Comparison of ENCODE assay signal across 8 mouse cellular contexts in the genomic region with DNA sequence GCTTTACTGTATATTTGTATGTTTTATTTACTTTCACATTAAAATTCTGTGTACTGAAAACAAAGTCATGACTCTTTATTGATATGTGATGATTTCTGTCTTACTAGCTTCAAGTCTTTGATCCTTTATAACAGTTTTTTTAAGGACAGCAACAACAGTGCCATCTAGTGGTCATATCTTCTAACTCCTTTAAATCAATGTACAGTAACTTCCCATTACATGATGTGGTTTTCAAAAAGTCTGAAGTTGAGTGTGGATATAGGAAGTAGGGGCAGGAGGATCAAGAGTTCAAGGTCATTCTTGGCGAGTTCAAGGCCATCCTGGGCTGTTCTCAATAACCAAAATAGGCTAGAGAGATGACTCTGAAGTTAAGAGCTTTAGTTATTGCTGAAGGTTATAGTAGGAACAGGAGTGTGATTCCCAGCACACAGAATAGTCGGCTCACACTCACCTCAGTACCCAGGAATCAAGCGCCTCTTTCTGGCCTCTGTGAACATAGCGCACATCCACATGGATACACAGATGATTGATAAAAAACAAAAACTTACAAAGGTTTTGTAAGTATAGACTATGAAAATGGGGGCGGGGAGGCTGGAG. TPM values are rescaled to one million over a fixed set of nuclear protein-coding genes. Genes with fewer than 3 reads are reported as not detected.
DNase-seq lines count a peak whose midpoint lies in the region; ATAC-seq and TF ChIP-seq lines count a peak whose summit lies in the region.

No protein-coding gene starts in this region.

- no peaks in the 10 kb centered on the region; the same call in 1 of the 2 replicates for H3K4me1 ChIP-seq in kidney, adult 2 months (ENCODE audit: control insufficient read depth, insufficient read depth, low read length)
- no peaks in the 10 kb centered on the region for H3K4me1 ChIP-seq in kidney, embryonic 15.5 days
- H3K4me1 ChIP-seq in forebrain, embryonic 16.5 days (replicated peaks; ENCODE audit: control insufficient read depth, insufficient read depth, low read length) = no peaks in the 10 kb centered on the region

- H3K27ac ChIP-seq in kidney, adult 2 months (ENCODE audit: insufficient read depth, low read depth, low read length) = no peak overlapping the region
- no peak overlapping the region for H3K27ac ChIP-seq in kidney, embryonic 15.5 days
- H3K27ac ChIP-seq in forebrain, embryonic 16.5 days (ENCODE audit: low read length) = no peak overlapping the region

- no peaks in the 10 kb centered on the region for H3K9me3 ChIP-seq in kidney, embryonic 15.5 days (replicated peaks)
- H3K9me3 ChIP-seq in forebrain, embryonic 16.5 days (ENCODE audit: control insufficient read depth, low read length) = no peaks in the 10 kb centered on the region

- H3K4me2 ChIP-seq in kidney, embryonic 15.5 days = no peak overlapping the region
- no peak overlapping the region for H3K4me2 ChIP-seq in forebrain, embryonic 16.5 days (ENCODE audit: low read length)

- peak; percentile 60 for DNase-seq in kidney, adult 2 months
- peak; percentile 23 to 30 for DNase-seq in B cell, adult 2 months
- peak; percentile 57 for DNase-seq in MEL-GATA-1-ER (ENCODE audit: extremely low read depth, low read depth)
- no peak for DNase-seq in gastrocnemius, adult 8-10 months (ENCODE audit: low spot score in 2 of 2)
- DNase-seq in spleen, adult 12 weeks (ENCODE audit: low spot score) = no peak

- no peak for TF ChIP-seq POLR2A in kidney, adult 2 months (IDR thresholded peaks at IDR 0.05; ENCODE audit: low read depth, low read length)

- no peak for ATAC-seq in kidney, embryonic 15.5 days (replicated peaks; ENCODE audit: low FRiP score)
- peak; percentile 36; the same call in 1 of the 2 replicates for ATAC-seq in forebrain, embryonic 16.5 days
- ATAC-seq in monocyte, adult 5-6 weeks (replicated peaks; ENCODE audit: insufficient number of reproducible peaks, low FRiP score, low TSS enrichment, poor library complexity, severe bottlenecking) = peak; percentile 68

- no peak overlapping the region for H3K4me3 ChIP-seq in kidney, adult 2 months (ENCODE audit: insufficient read depth, low read depth, low read length)
- no peak overlapping the region for H3K4me3 ChIP-seq in kidney, embryonic 15.5 days (replicated peaks)
- no peak overlapping the region for H3K4me3 ChIP-seq in forebrain, embryonic 16.5 days (replicated peaks; ENCODE audit: low read length)

- no peaks in the 10 kb centered on the region; the same call in 1 of the 2 replicates for H3K36me3 ChIP-seq in kidney, adult 2 months (ENCODE audit: control insufficient read depth, insufficient read depth, low read length)
- H3K36me3 ChIP-seq in kidney, embryonic 15.5 days = peaks cover 31% of the 10 kb centered on the region
- no peaks in the 10 kb centered on the region for H3K36me3 ChIP-seq in forebrain, embryonic 16.5 days (ENCODE audit: control insufficient read depth, insufficient read depth)

- H3K27me3 ChIP-seq in kidney, adult 2 months (replicated peaks; ENCODE audit: control insufficient read depth, insufficient read depth, low read length) = no peaks in the 10 kb centered on the region
- H3K27me3 ChIP-seq in kidney, embryonic 15.5 days = no peaks in the 10 kb centered on the region
- no peaks in the 10 kb centered on the region for H3K27me3 ChIP-seq in forebrain, embryonic 16.5 days (replicated peaks; ENCODE audit: control insufficient read depth, insufficient read depth, low read length)

- 77% methylated on average over 5 of the region's 5 CpGs for WGBS in kidney, adult 2 months
- WGBS in kidney, embryonic 15.5 days = 79% methylated on average over 5 of the region's 5 CpGs
- 83% methylated on average over 5 of the region's 5 CpGs for WGBS in forebrain, embryonic 16.5 days

- H3K9ac ChIP-seq in kidney, embryonic 15.5 days = no peak overlapping the region
- no peak overlapping the region for H3K9ac ChIP-seq in forebrain, embryonic 16.5 days (replicated peaks; ENCODE audit: low read depth, low read length)

- 0 out of 2 replicates have a peak, but pooled peaks have one; percentile 29 for TF ChIP-seq CTCF in kidney, adult 2 months (conservative IDR thresholded peaks at IDR 0.05; ENCODE audit: insufficient read depth, insufficient read length, low read depth, low read length)

RNA-seq across cellular contexts. Expression of gene D230025D16Rik, which starts 6.9 kb away (rescaled TPM):
- 22.1 and 23.2 TPM in 2 replicates for polyA plus RNA-seq in kidney, adult 2 months (2012; rRNA removed)
- 23.8 and 25.2 TPM in 2 replicates for polyA plus RNA-seq in kidney, embryonic 15.5 days (2015; fragmentation: Nextera tagmentation; extraction: Ambion mirVana)
- 34.3 and 35.7 TPM in 2 replicates for polyA plus RNA-seq in forebrain, embryonic 16.5 days (2015; fragmentation: Nextera tagmentation; extraction: Ambion mirVana)
- 28.8 to 39.0 TPM (median 32.3 TPM) in 3 replicates for total RNA-seq in monocyte, adult 5-6 weeks (2017)
- total RNA-seq in gastrocnemius, adult 8-10 months (2022) = 10 to 100 TPM; 24.7 to 38.2 (median 32.9) TPM

RNA-seq across cellular contexts. Expression of gene B3gnt9, which starts 36.9 kb away (rescaled TPM):
- polyA plus RNA-seq in kidney, adult 2 months (2012; rRNA removed) = 4.8 and 5.3 TPM in 2 replicates
- 9.6 and 13.5 TPM in 2 replicates for polyA plus RNA-seq in kidney, embryonic 15.5 days (2015; fragmentation: Nextera tagmentation; extraction: Ambion mirVana)
- polyA plus RNA-seq in forebrain, embryonic 16.5 days (2015; fragmentation: Nextera tagmentation; extraction: Ambion mirVana) = 3.8 and 4.3 TPM in 2 replicates
- total RNA-seq in monocyte, adult 5-6 weeks (2017) = 0.29 TPM in 1 of 3 replicates, not detected in the others
- 1 to 10 TPM; 1.1 to 1.7 (median 1.4) TPM for total RNA-seq in gastrocnemius, adult 8-10 months (2022)

RNA-seq across cellular contexts. Expression of gene Tradd, which starts 46.4 kb away (rescaled TPM):
- 13.1 and 13.5 TPM in 2 replicates for polyA plus RNA-seq in kidney, adult 2 months (2012; rRNA removed)
- 20.0 and 24.2 TPM in 2 replicates for polyA plus RNA-seq in kidney, embryonic 15.5 days (2015; fragmentation: Nextera tagmentation; extraction: Ambion mirVana)
- polyA plus RNA-seq in forebrain, embryonic 16.5 days (2015; fragmentation: Nextera tagmentation; extraction: Ambion mirVana) = 23.4 and 27.3 TPM in 2 replicates
- total RNA-seq in monocyte, adult 5-6 weeks (2017) = 16.2 to 28.9 TPM (median 23.3 TPM) in 3 replicates
- 1 to 10 TPM; 2.3 to 4.2 (median 3.1) TPM for total RNA-seq in gastrocnemius, adult 8-10 months (2022)

RNA-seq across cellular contexts. Expression of gene Fbxl8, which starts 46.4 kb away (rescaled TPM):
- 6.9 and 8.3 TPM in 2 replicates for polyA plus RNA-seq in kidney, adult 2 months (2012; rRNA removed)
- polyA plus RNA-seq in kidney, embryonic 15.5 days (2015; fragmentation: Nextera tagmentation; extraction: Ambion mirVana) = 2.3 and 2.7 TPM in 2 replicates
- polyA plus RNA-seq in forebrain, embryonic 16.5 days (2015; fragmentation: Nextera tagmentation; extraction: Ambion mirVana) = 0.83 and 0.96 TPM in 2 replicates
- 3.6 to 5.0 TPM in 2 of 3 replicates, not detected in the other for total RNA-seq in monocyte, adult 5-6 weeks (2017)
- 1 to 10 TPM in 2 of 4 experiments, under 1 TPM in 2; 0.36 to 1.3 (median 0.94) TPM for total RNA-seq in gastrocnemius, adult 8-10 months (2022)

RNA-seq across cellular contexts. Expression of gene Cbfb, which starts 47.5 kb away (rescaled TPM):
- 4.4 and 6.1 TPM in 2 replicates for polyA plus RNA-seq in kidney, adult 2 months (2012; rRNA removed)
- polyA plus RNA-seq in kidney, embryonic 15.5 days (2015; fragmentation: Nextera tagmentation; extraction: Ambion mirVana) = 67.7 and 73.2 TPM in 2 replicates
- 34.2 and 40.1 TPM in 2 replicates for polyA plus RNA-seq in forebrain, embryonic 16.5 days (2015; fragmentation: Nextera tagmentation; extraction: Ambion mirVana)
- 167 to 180 TPM (median 174 TPM) in 3 replicates for total RNA-seq in monocyte, adult 5-6 weeks (2017)
- total RNA-seq in gastrocnemius, adult 8-10 months (2022) = 10 to 100 TPM; 87.8 to 96.8 (median 94.6) TPM

Comparison
In these comparisons a context has a peak if more than half of its experiments do, and no peak if none do; other contexts are left out.
1. DNase-seq: peak in kidney, adult 2 months (single experiment), B cell, adult 2 months (2 of 2) and MEL-GATA-1-ER (single experiment); none in gastrocnemius, adult 8-10 months (0 of 2) and spleen, adult 12 weeks (single experiment).